ENCODE assay signal across 27 mouse cellular contexts in genomic region chr1:14680443-14680842, GRCm38 (mm10).
"Had no signal": no experiment of that assay in that cellular context is flagged by ENCODE, and none has a peak within 500 bp of the region (broad histone marks: within the 10 kb centered on the region; RNA-seq: fewer than 3 reads in every experiment).

No protein-coding gene starts in this region.

- H3K9ac ChIP-seq: heart, embryonic 13.5 days; heart, embryonic 15.5 days; hindbrain, embryonic 12.5 days; hindbrain, embryonic 14.5 days; intestine, embryonic 15.5 days; limb, embryonic 13.5 days; limb, embryonic 15.5 days; liver, embryonic 13.5 days; liver, embryonic 15.5 days had no signal

- H3K4me2 ChIP-seq: heart, embryonic 11.5 days; heart, embryonic 13.5 days; heart, embryonic 15.5 days; hindbrain, embryonic 12.5 days; hindbrain, embryonic 14.5 days; intestine, embryonic 15.5 days; limb, embryonic 13.5 days; limb, embryonic 15.5 days; liver, embryonic 13.5 days; liver, embryonic 15.5 days had no signal

- ATAC-seq: hindbrain, embryonic 16.5 days; inflammation-experienced regulatory T-cells, adult 6 months; intestine, embryonic 15.5 days; intestine, postnatal 0 days had no signal

- H3K36me3 ChIP-seq: heart, embryonic 13.5 days; heart, embryonic 15.5 days; hindbrain, embryonic 10.5 days; hindbrain, embryonic 12.5 days; intestine, embryonic 15.5 days; limb, embryonic 13.5 days; limb, embryonic 15.5 days; liver, embryonic 13.5 days; liver, embryonic 15.5 days had no signal

- H3K9me3 ChIP-seq: heart, embryonic 13.5 days; heart, embryonic 15.5 days; hindbrain, embryonic 10.5 days; hindbrain, embryonic 12.5 days; intestine, embryonic 15.5 days; limb, embryonic 13.5 days; limb, embryonic 15.5 days; liver, embryonic 13.5 days; liver, embryonic 15.5 days had no signal

- H3K4me1 ChIP-seq: heart, embryonic 13.5 days; heart, embryonic 15.5 days; hindbrain, embryonic 10.5 days; hindbrain, embryonic 12.5 days; intestine, embryonic 15.5 days; limb, embryonic 13.5 days; limb, embryonic 15.5 days; liver, embryonic 13.5 days; liver, embryonic 15.5 days had no signal

- DNase-seq: gastrocnemius, postnatal 25 days; heart, adult 11 months; heart, adult 2 months; heart, postnatal 14 days; heart, postnatal 36 days; kidney, adult 18-20 months; kidney, adult 8-10 months; kidney, postnatal 10 days; kidney, postnatal 25 days; kidney, postnatal 4 days; layer of hippocampus, adult 9-11 months; layer of hippocampus, postnatal 36 days; left cerebral cortex, postnatal 4 days; liver, embryonic 13.5 days had no signal

- H3K4me3 ChIP-seq: heart, adult 2 months; heart, embryonic 13.5 days; heart, embryonic 15.5 days; hindbrain, embryonic 10.5 days; hindbrain, embryonic 12.5 days; intestine, embryonic 15.5 days; limb, embryonic 13.5 days; limb, embryonic 15.5 days; liver, embryonic 13.5 days; liver, embryonic 15.5 days had no signal

- H3K27ac ChIP-seq: heart, adult 2 months; heart, embryonic 13.5 days; heart, embryonic 15.5 days; hindbrain, embryonic 10.5 days; hindbrain, embryonic 12.5 days; hindbrain, embryonic 14.5 days; intestine, embryonic 15.5 days; limb, embryonic 13.5 days; limb, embryonic 15.5 days; liver, embryonic 13.5 days; liver, embryonic 15.5 days had no signal

- H3K27me3 ChIP-seq: heart, embryonic 13.5 days; heart, embryonic 15.5 days; hindbrain, embryonic 12.5 days; intestine, embryonic 15.5 days; limb, embryonic 13.5 days; limb, embryonic 15.5 days; liver, embryonic 13.5 days; liver, embryonic 15.5 days had no signal
